Mouse (Mus musculus) E14TG2a.4 (cell line): Measurements from ENCODE around the gene Pdik1l.

Experiments used
- CTCF ChIP-seq: conservative IDR thresholded peaks from 2 replicates; pipeline ENCODE4 v1.5.1; 2014; ENCODE audit warnings: low read length
- NANOG ChIP-seq: IDR thresholded peaks from 2 replicates; pipeline ENCODE4 v1.6.1; 2014; ENCODE audit warnings: borderline replicate concordance, low read length, mixed read lengths
- POU5F1 ChIP-seq: IDR thresholded peaks from 2 replicates; pipeline ENCODE4 v1.6.1; 2014; ENCODE audit warnings: low read length, borderline replicate concordance

GRCm38 (mm10) chr4:134296523-134296922, 8.8 kb upstream of the Pdik1l start:
- TF ChIP-seq CTCF (peak; percentile 43), NANOG (no peak), POU5F1 (no peak)
